Mouse (Mus musculus) kidney, adult 2 months (tissue): ENCODE measurements at regions not wholly inside any gene's neighbourhood (a gene's known extent, or its start where the extent isn't known, plus 50 kb on each side); places are given as distances from the start of the nearest gene placed in this dataset.

Experiments used
- DNase-seq: peaks from one replicate; pipeline ENCODE4 v3.0.0; 2021
- H3K27ac ChIP-seq: fragments of 200-500 bp; 2 replicates; pipeline ENCODE4 v1.5.1; 2012; ENCODE audit warnings: low read depth, low read length, control low read depth, inconsistent platforms; ENCODE audit not compliant: insufficient read depth
- H3K27me3 ChIP-seq: fragments of 200-500 bp; replicated peaks from 2 replicates; pipeline ENCODE4 v1.6.1; 2012; ENCODE audit warnings: mild to moderate bottlenecking, moderate library complexity, low read length, inconsistent platforms; ENCODE audit not compliant: control insufficient read depth, insufficient read depth
- H3K36me3 ChIP-seq: fragments of 200-500 bp; 2 replicates; pipeline ENCODE4 v1.6.1; 2012; ENCODE audit warnings: mild to moderate bottlenecking, moderate library complexity, low read length, inconsistent platforms; ENCODE audit not compliant: control insufficient read depth, insufficient read depth
- H3K4me1 ChIP-seq: fragments of 200-500 bp; 2 replicates; pipeline ENCODE4 v1.6.1; 2011; ENCODE audit warnings: low read length; ENCODE audit not compliant: control insufficient read depth, insufficient read depth
- H3K4me3 ChIP-seq: fragments of 200-500 bp; 2 replicates; pipeline ENCODE4 v1.5.1; 2011; ENCODE audit warnings: mild to moderate bottlenecking, low read depth, low read length, control low read depth; ENCODE audit not compliant: insufficient read depth
- CTCF ChIP-seq: fragments of 200-500 bp; conservative IDR thresholded peaks from 2 replicates; pipeline ENCODE4 v1.5.1; 2011; ENCODE audit warnings: low read depth, mild to moderate bottlenecking, control low read depth, low read length, moderate library complexity, mixed read lengths; ENCODE audit not compliant: insufficient read depth, insufficient read length
- POLR2A ChIP-seq: fragments of 200-500 bp; IDR thresholded peaks from one replicate; pipeline ENCODE4 v1.6.1; 2011; ENCODE audit warnings: low read depth, low read length, control low read depth
- WGBS: fragments of 180-500 bp; shearing (Covaris S2); methylation state at CpG from one replicate; pipeline ENCODE4 v1.1.7; 2018; 5-methylcytosine and 5-hydroxymethylcytosine counted together

DNA sequence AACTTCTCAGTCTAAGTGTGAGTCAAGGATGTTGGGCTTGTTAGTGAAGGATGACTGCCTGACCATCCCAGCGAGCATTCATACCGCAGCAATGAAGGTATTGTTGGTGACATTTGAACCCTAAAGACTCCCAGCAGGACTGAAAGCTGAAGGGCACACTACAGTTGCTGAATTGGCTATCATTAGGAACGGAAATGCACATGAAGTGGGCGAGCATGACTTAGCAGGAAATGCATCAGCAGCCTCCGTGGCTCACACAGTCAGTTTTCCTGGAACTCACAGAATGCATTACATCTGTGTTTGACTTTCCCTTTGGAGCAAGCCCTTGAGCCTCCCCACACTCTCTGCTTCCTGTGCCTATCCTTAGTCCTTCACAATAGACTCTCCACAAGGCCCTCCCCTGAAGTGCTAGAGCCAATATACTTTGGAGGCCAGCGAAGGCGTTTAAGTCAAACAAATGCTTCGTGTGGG, 63.9 kb downstream of the Tmco5 start:
- DNase-seq = peak; percentile 35
- TF ChIP-seq CTCF (no peak), POLR2A (no peak)
- 55% methylated on average over 8 of the region's 8 CpGs for WGBS
- no peak overlapping the region for H3K4me3 ChIP-seq
- H3K27ac ChIP-seq = peak overlapping the region; percentile 39; the same call in 1 of the 2 replicates
- no peaks in the 10 kb centered on the region for H3K36me3 ChIP-seq
- no peaks in the 10 kb centered on the region for H3K27me3 ChIP-seq
- H3K4me1 ChIP-seq = 0 out of 2 replicates have a peak, but pooled peaks cover 4% of the 10 kb centered on the region

DNA sequence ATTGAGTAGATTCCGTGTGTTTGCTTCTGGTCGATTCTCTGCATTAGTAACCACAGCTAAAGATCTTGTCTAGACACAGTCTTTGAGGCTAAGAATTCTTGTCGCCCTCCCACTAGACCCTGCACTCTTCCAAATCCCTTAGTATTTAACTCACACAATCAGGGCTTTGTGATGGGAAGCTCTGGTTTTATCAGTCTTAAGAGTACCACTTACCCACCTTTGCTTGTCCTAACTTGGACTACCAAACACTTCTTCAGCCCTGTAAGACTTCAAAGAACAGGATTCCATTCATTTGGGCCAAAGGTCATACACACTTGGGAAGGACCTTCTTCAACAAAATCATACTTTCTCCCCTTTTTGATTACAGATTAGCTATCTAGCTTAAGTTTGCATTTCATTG, 70.0 kb downstream of the Tmco5 start:
- DNase-seq = no peak

DNA sequence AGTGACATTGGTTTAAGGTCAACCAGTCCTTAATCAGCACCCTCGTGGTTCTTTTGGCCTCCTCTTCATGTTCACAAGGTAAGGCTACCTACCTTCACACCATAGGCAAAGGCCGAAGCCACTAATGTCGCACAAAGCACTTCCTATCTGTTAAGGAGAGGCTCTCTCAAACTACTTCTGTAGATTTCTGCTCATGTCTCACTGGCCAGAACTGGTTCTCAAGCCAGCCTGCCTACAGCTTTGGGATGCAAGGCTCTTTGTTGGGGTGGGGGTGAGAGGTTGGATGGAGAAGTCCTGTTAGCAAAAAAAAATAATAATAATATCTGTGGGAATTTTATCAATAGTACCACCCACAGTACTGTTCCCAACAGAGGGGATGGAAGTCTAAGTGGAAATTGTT, 71.2 kb downstream of the Tmco5 start:
- WGBS = 75% methylated on average over 3 of the region's 3 CpGs

More for the DNA sequence above, 70.0 kb downstream of the Tmco5 start:
- TF ChIP-seq CTCF = no peak
- no peak for TF ChIP-seq POLR2A
- no peaks in the 10 kb centered on the region for H3K4me1 ChIP-seq
- WGBS = 88% methylated on average over 3 of the region's 3 CpGs
- H3K4me3 ChIP-seq = no peak overlapping the region
- no peaks in the 10 kb centered on the region for H3K27me3 ChIP-seq
- H3K27ac ChIP-seq = no peak overlapping the region
- H3K36me3 ChIP-seq = no peaks in the 10 kb centered on the region

DNA sequence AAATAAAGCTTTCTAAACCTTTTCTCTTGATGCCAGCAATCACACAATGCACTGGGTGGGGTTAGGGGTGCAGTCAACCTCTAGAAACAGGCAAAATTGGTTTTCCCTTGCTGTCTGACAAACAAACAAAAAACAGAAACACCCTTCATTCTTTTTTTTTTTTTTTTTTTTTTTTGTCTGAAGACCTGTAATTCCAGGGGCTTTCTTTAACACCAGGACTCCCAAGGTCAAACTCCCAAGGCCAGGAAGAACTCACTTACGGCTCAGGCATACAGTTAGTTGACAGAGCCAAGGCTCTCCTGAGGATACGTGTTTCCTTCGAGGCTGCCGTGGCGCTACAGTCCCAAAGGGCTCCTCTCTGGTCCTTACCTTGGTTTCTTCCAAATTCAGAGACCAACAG, 71.7 kb downstream of the Tmco5 start:
- H3K4me1 ChIP-seq = no peaks in the 10 kb centered on the region
- H3K36me3 ChIP-seq = no peaks in the 10 kb centered on the region
- 93% methylated on average over 5 of the region's 5 CpGs for WGBS
- no peak for DNase-seq
- H3K27ac ChIP-seq = no peak overlapping the region
- no peak for TF ChIP-seq POLR2A
- TF ChIP-seq CTCF = no peak
- no peaks in the 10 kb centered on the region for H3K27me3 ChIP-seq
- H3K4me3 ChIP-seq = no peak overlapping the region

More for the DNA sequence above, 71.2 kb downstream of the Tmco5 start:
- no peak overlapping the region for H3K4me3 ChIP-seq
- TF ChIP-seq POLR2A (no peak), CTCF (no peak)
- no peak for DNase-seq
- no peak overlapping the region for H3K27ac ChIP-seq
- no peaks in the 10 kb centered on the region for H3K27me3 ChIP-seq
- no peaks in the 10 kb centered on the region for H3K36me3 ChIP-seq
- no peaks in the 10 kb centered on the region for H3K4me1 ChIP-seq

DNA sequence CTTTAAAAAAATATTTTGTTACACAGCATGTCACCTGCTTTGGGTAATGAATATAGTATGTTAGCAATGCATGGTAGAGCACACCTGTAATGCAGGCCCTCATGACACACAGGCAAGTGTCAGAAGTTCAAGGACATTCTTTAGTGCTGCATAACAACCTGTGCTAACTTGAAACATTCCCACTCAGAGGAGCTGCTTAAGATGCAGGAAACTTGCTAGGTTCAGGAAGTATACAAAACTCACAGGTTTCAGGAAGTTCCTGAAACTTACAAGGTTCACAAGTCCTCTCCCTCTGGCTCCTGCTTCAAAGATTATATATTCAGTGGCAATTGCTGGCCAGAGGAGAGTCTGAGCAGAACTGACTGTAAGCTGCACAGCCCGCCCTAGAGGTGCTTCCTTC, 73.0 kb downstream of the Tmco5 start:
- Histone ChIP-seq H3K4me1 (no peaks in the 10 kb centered on the region), H3K27me3 (no peaks in the 10 kb centered on the region), H3K27ac (no peak overlapping the region), H3K4me3 (no peak overlapping the region), H3K36me3 (no peaks in the 10 kb centered on the region)
- WGBS = 97% methylated on average over 1 of the region's 1 CpGs
- no peak for DNase-seq
- no peak for TF ChIP-seq POLR2A
- no peak for TF ChIP-seq CTCF

DNA sequence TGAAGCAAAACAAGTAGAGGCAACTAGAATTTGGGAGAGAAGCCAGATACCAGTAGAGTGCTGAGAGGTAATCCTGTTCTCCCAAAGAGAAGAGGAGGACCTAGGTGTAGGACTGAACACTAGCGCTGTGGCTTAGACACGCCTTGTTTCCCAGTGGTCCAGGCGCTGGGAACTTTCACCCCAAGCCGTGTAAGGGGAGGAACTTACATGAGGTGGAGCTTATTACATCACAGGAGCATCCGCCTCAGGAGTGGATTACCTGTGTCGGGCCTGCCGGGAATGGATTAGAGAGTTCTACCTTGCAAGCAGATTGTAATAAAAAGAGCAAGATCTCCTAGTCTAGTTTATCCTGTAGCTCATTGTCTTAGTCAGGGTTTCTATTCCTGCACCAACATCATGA, 75.8 kb downstream of the Tmco5 start:
- no peaks in the 10 kb centered on the region for H3K36me3 ChIP-seq
- H3K4me1 ChIP-seq = no peaks in the 10 kb centered on the region
- TF ChIP-seq POLR2A = no peak
- no peak for TF ChIP-seq CTCF
- H3K27ac ChIP-seq = no peak overlapping the region
- H3K4me3 ChIP-seq = no peak overlapping the region
- DNase-seq = no peak
- WGBS = 93% methylated on average over 7 of the region's 7 CpGs
- no peaks in the 10 kb centered on the region for H3K27me3 ChIP-seq

DNA sequence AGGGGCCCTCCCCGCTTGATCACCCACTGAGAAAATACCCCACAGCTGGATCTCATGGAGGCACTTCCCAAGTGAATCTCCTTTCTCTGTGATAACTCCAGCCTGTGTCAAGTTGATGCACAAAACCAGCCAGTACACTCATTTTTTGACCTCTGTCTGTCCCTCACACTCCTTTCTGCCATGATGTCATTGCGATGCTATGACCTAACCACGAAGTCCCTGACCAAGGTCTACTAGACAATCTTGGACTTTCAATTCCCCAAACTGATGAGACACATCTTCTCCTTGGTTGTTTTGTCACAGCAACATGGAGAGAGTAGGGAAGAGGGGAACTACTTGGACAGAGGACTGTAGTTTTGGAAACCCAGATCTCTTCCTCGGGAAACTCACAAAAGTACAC, 76.4 kb downstream of the Tmco5 start:
- H3K4me3 ChIP-seq = no peak overlapping the region
- H3K27ac ChIP-seq = no peak overlapping the region
- TF ChIP-seq POLR2A (no peak), CTCF (no peak)
- no peaks in the 10 kb centered on the region for H3K36me3 ChIP-seq
- DNase-seq = no peak
- WGBS = 91% methylated on average over 4 of the region's 4 CpGs
- no peaks in the 10 kb centered on the region for H3K27me3 ChIP-seq
- no peaks in the 10 kb centered on the region for H3K4me1 ChIP-seq
